Comparison of ENCODE assay signal across 33 mouse cellular contexts in the genomic region with DNA sequence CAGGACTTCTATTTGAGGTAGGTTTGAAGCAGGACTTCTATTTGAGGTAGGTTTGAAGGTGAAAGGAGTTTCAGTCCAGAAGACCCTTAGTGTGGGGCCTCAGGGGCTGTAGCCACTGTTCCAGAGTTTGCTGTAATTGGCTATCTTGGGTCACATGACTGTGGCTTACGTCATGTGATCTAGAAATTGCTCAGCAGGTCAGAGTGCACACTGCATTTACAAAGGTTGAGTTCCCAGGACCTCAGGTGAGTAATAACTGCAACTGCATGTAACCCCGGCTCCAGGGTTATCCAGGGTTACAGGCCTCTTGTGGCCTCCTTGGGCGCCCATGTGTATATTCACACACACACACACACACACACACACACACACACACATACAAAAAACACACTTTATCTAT. TPM values are rescaled to one million over a fixed set of nuclear protein-coding genes. Genes with fewer than 3 reads are reported as not detected.
DNase-seq lines count a peak whose midpoint lies in the region; ATAC-seq and TF ChIP-seq lines count a peak whose summit lies in the region.
"Had no signal": no experiment of that assay in that cellular context is flagged by ENCODE, and none has a peak within 500 bp of the region (broad histone marks: within the 10 kb centered on the region; RNA-seq: fewer than 3 reads in every experiment).

No protein-coding gene starts in this region.

- H3K4me3 ChIP-seq in kidney, embryonic 14.5 days (ENCODE audit: low read length), result no peak overlapping the region
- no peak overlapping the region for H3K4me3 ChIP-seq in liver, adult 2 months (ENCODE audit: insufficient read depth, low read depth, low read length)
- no peak overlapping the region for H3K4me3 ChIP-seq in liver, embryonic 12.5 days
- H3K4me3 ChIP-seq in intestine, embryonic 16.5 days (ENCODE audit: low read length), result no peak overlapping the region
- no peak overlapping the region for H3K4me3 ChIP-seq in gastrocnemius, adult 2 months
- H3K4me3 ChIP-seq: forebrain, embryonic 13.5 days; heart, embryonic 10.5 days; heart, embryonic 15.5 days; hindbrain, embryonic 12.5 days; limb, embryonic 10.5 days; limb, embryonic 15.5 days; midbrain, embryonic 12.5 days; neural tube, embryonic 13.5 days had no signal

- intact Hi-C loops in gastrocnemius, adult 2 months (cut with DNase I), result no loop called here

- H3K36me3 ChIP-seq in kidney, embryonic 14.5 days (ENCODE audit: control insufficient read depth, insufficient read depth, low read length), result no peaks in the 10 kb centered on the region; the same call in 1 of the 2 replicates
- peaks cover 54% of the 10 kb centered on the region for H3K36me3 ChIP-seq in liver, adult 2 months (ENCODE audit: control insufficient read depth, insufficient read depth, low read length)
- peaks cover 13% of the 10 kb centered on the region for H3K36me3 ChIP-seq in liver, embryonic 12.5 days
- H3K36me3 ChIP-seq in intestine, embryonic 16.5 days (ENCODE audit: control insufficient read depth, insufficient read depth, low read length), result 0 out of 2 replicates have a peak, but pooled peaks cover 4% of the 10 kb centered on the region
- H3K36me3 ChIP-seq: heart, embryonic 15.5 days; hindbrain, embryonic 12.5 days; limb, embryonic 15.5 days; neural tube, embryonic 13.5 days had no signal

- no peak overlapping the region for H3K27ac ChIP-seq in kidney, embryonic 14.5 days (ENCODE audit: low read depth, low read length)
- H3K27ac ChIP-seq in liver, adult 2 months (replicated peaks; ENCODE audit: insufficient read depth, low read depth, low read length), result 0 out of 2 replicates have a peak overlapping the region, but pooled peaks have one; percentile 4
- H3K27ac ChIP-seq in liver, embryonic 12.5 days, result no peak overlapping the region
- H3K27ac ChIP-seq in intestine, embryonic 16.5 days (ENCODE audit: low read length), result no peak overlapping the region
- no peak overlapping the region for H3K27ac ChIP-seq in gastrocnemius, adult 2 months
- H3K27ac ChIP-seq: forebrain, embryonic 13.5 days; heart, embryonic 10.5 days; heart, embryonic 15.5 days; hindbrain, embryonic 12.5 days; hindbrain, postnatal 0 days; limb, embryonic 10.5 days; limb, embryonic 15.5 days; midbrain, embryonic 12.5 days; neural tube, embryonic 13.5 days; stomach, postnatal 0 days had no signal

- no peak for ATAC-seq in kidney, embryonic 14.5 days (ENCODE audit: low FRiP score, low TSS enrichment)
- no peak for ATAC-seq in liver, embryonic 12.5 days
- ATAC-seq in intestine, embryonic 16.5 days, result peak; percentile 59
- ATAC-seq: forebrain, embryonic 13.5 days; hindbrain, postnatal 0 days had no signal

- no peaks in the 10 kb centered on the region for H3K79me2 ChIP-seq in liver, adult 2 months (ENCODE audit: control insufficient read depth, insufficient read depth, low read length)

- H3K4me1 ChIP-seq in kidney, embryonic 14.5 days (ENCODE audit: control insufficient read depth, insufficient read depth, low read length), result peaks cover 3% of the 10 kb centered on the region; the same call in 1 of the 2 replicates
- H3K4me1 ChIP-seq in liver, adult 2 months (ENCODE audit: control insufficient read depth, insufficient read depth, low read length), result no peaks in the 10 kb centered on the region
- H3K4me1 ChIP-seq in liver, embryonic 12.5 days, result no peaks in the 10 kb centered on the region
- no peaks in the 10 kb centered on the region for H3K4me1 ChIP-seq in intestine, embryonic 16.5 days (ENCODE audit: control insufficient read depth, insufficient read depth, low read length)
- H3K4me1 ChIP-seq: forebrain, embryonic 13.5 days; hindbrain, embryonic 12.5 days; limb, embryonic 15.5 days; midbrain, embryonic 12.5 days; neural tube, embryonic 13.5 days had no signal

- H3K9me3 ChIP-seq in kidney, embryonic 14.5 days (ENCODE audit: control insufficient read depth, low read length), result no peaks in the 10 kb centered on the region
- H3K9me3 ChIP-seq in liver, embryonic 12.5 days (replicated peaks), result no peaks in the 10 kb centered on the region
- H3K9me3 ChIP-seq in intestine, embryonic 16.5 days (ENCODE audit: control insufficient read depth, low read length), result no peaks in the 10 kb centered on the region
- H3K9me3 ChIP-seq: forebrain, embryonic 13.5 days; heart, embryonic 10.5 days; heart, embryonic 15.5 days; hindbrain, embryonic 12.5 days; limb, embryonic 10.5 days; limb, embryonic 15.5 days; midbrain, embryonic 12.5 days; neural tube, embryonic 13.5 days had no signal

- DNase-seq in kidney, adult 11 months, result peak; percentile 60
- peak; percentile 88 for DNase-seq in liver, adult 2 months (ENCODE audit: extremely low read depth, low read depth, low spot score)
- DNase-seq in kidney, postnatal 36 days, result peak; percentile 55 to 58
- DNase-seq in adrenal gland, adult 2 months, result no peak
- DNase-seq in gastrocnemius, adult 2 months, result no peak
- DNase-seq: adrenal gland, adult 8-10 months; cerebellum, adult 2 months; cerebellum, postnatal 14 days; gastrocnemius, postnatal 25 days; heart, adult 11 months; layer of hippocampus, adult 9-11 months; lung, postnatal 36 days; right cerebral cortex, postnatal 4 days; thymus, adult 18-20 months; thymus, postnatal 25 days had no signal

- no peak for TF ChIP-seq CTCF in liver, adult 2 months (IDR thresholded peaks at IDR 0.05; ENCODE audit: low read depth, low read length)
- no peak for TF ChIP-seq CTCF in gastrocnemius, adult 2 months (IDR thresholded peaks at IDR 0.05)

- no peak for TF ChIP-seq POLR2A in liver, adult 2 months (IDR thresholded peaks at IDR 0.05; ENCODE audit: extremely low read depth, insufficient read depth, low read length)

- no peaks in the 10 kb centered on the region for H3K27me3 ChIP-seq in kidney, embryonic 14.5 days (ENCODE audit: control insufficient read depth, insufficient read depth, low read length)
- H3K27me3 ChIP-seq in liver, adult 2 months (ENCODE audit: control insufficient read depth, insufficient read depth, low read length), result no peaks in the 10 kb centered on the region
- no peaks in the 10 kb centered on the region for H3K27me3 ChIP-seq in liver, embryonic 12.5 days (replicated peaks)
- H3K27me3 ChIP-seq in intestine, embryonic 16.5 days (replicated peaks; ENCODE audit: control insufficient read depth, insufficient read depth, low read length), result no peaks in the 10 kb centered on the region
- H3K27me3 ChIP-seq: forebrain, embryonic 13.5 days; heart, embryonic 15.5 days; hindbrain, embryonic 12.5 days; limb, embryonic 15.5 days; midbrain, embryonic 12.5 days; neural tube, embryonic 13.5 days had no signal

- no peak overlapping the region for H3K4me2 ChIP-seq in kidney, embryonic 14.5 days (replicated peaks; ENCODE audit: low read depth, low read length)
- no peak overlapping the region for H3K4me2 ChIP-seq in liver, embryonic 12.5 days
- no peak overlapping the region for H3K4me2 ChIP-seq in intestine, embryonic 16.5 days (ENCODE audit: low read depth, low read length)
- H3K4me2 ChIP-seq: forebrain, embryonic 13.5 days; heart, embryonic 15.5 days; hindbrain, embryonic 12.5 days; limb, embryonic 15.5 days; midbrain, embryonic 12.5 days; neural tube, embryonic 13.5 days had no signal

- WGBS in kidney, embryonic 14.5 days, result 91% methylated on average over 3 of the region's 3 CpGs
- WGBS in liver, adult 2 months, result 29% methylated on average over 3 of the region's 3 CpGs
- WGBS in liver, embryonic 12.5 days (ENCODE audit: insufficient replicate concordance), result 70% methylated on average over 3 of the region's 3 CpGs
- WGBS in intestine, embryonic 16.5 days, result 83% methylated on average over 3 of the region's 3 CpGs

- H3K9ac ChIP-seq in kidney, embryonic 14.5 days (ENCODE audit: low read depth, low read length), result no peak overlapping the region
- no peak overlapping the region for H3K9ac ChIP-seq in liver, adult 2 months (ENCODE audit: low read depth, low read length)
- no peak overlapping the region for H3K9ac ChIP-seq in liver, embryonic 12.5 days
- no peak overlapping the region for H3K9ac ChIP-seq in intestine, embryonic 16.5 days (ENCODE audit: low read depth, low read length)
- H3K9ac ChIP-seq: forebrain, embryonic 13.5 days; heart, embryonic 15.5 days; limb, embryonic 15.5 days; midbrain, embryonic 12.5 days; neural tube, embryonic 13.5 days had no signal

RNA-seq across cellular contexts. Expression of gene Slc22a14, which starts 3.0 kb away (rescaled TPM):
- not detected in 2 replicates for polyA plus RNA-seq in kidney, embryonic 14.5 days (2014; fragmentation: Nextera tagmentation; extraction: Ambion mirVana)
- total RNA-seq in liver, adult 2 months (2014; rRNA removed), result not detected in 2 replicates
- polyA plus RNA-seq in liver, adult 2 months (2012; rRNA removed), result not detected in 2 replicates
- not detected in 2 replicates for polyA plus RNA-seq in liver, embryonic 12.5 days (2016; fragmentation: Nextera tagmentation; extraction: Ambion mirVana)
- 0.10 and 0.16 TPM in 2 replicates for polyA plus RNA-seq in intestine, embryonic 16.5 days (2015; fragmentation: Nextera tagmentation; extraction: Ambion mirVana)
- total RNA-seq in adrenal gland, adult 2 months (2021), result under 1 TPM in 1 of 2 experiments, not detected in 1; 0.12 TPM
- not detected in 2 replicates for polyA plus RNA-seq in adrenal gland, adult 2 months (2012; rRNA removed)
- not detected for total RNA-seq in gastrocnemius, adult 2 months (2021)
- total RNA-seq: adrenal gland, adult 8-10 months; adrenal gland, postnatal 4 days; gastrocnemius, postnatal 25 days; hindbrain, postnatal 0 days; left cerebral cortex, postnatal 10 days; megakaryocyte, adult 5-6 weeks had no signal
- polyA plus RNA-seq: cerebellum, adult 2 months; embryonic facial prominence, embryonic 11.5 days; forebrain, embryonic 13.5 days; heart, embryonic 10.5 days; hindbrain, embryonic 12.5 days; hindbrain, postnatal 0 days; limb, embryonic 10.5 days; limb, embryonic 15.5 days; liver, embryonic 16.5 days; midbrain, embryonic 12.5 days; neural tube, embryonic 13.5 days; stomach, postnatal 0 days had no signal

RNA-seq across cellular contexts. Expression of gene Xylb, which starts 11.2 kb away (rescaled TPM):
- 7.2 and 17.9 TPM in 2 replicates for polyA plus RNA-seq in kidney, embryonic 14.5 days (2014; fragmentation: Nextera tagmentation; extraction: Ambion mirVana)
- total RNA-seq in liver, adult 2 months (2014; rRNA removed), result 204 and 276 TPM in 2 replicates
- 154 and 166 TPM in 2 replicates for polyA plus RNA-seq in liver, adult 2 months (2012; rRNA removed)
- polyA plus RNA-seq in liver, embryonic 12.5 days (2016; fragmentation: Nextera tagmentation; extraction: Ambion mirVana), result 4.6 and 5.0 TPM in 2 replicates
- 17.4 and 18.5 TPM in 2 replicates for polyA plus RNA-seq in intestine, embryonic 16.5 days (2015; fragmentation: Nextera tagmentation; extraction: Ambion mirVana)
- 1 to 10 TPM; 1.5 to 1.8 TPM for total RNA-seq in adrenal gland, adult 2 months (2021)
- polyA plus RNA-seq in adrenal gland, adult 2 months (2012; rRNA removed), result 1.1 and 1.2 TPM in 2 replicates
- under 1 TPM; 0.13 to 0.14 TPM for total RNA-seq in gastrocnemius, adult 2 months (2021)

RNA-seq across cellular contexts. Expression of gene Myd88, which starts 27.2 kb away (rescaled TPM):
- polyA plus RNA-seq in kidney, embryonic 14.5 days (2014; fragmentation: Nextera tagmentation; extraction: Ambion mirVana), result 17.5 and 21.3 TPM in 2 replicates
- total RNA-seq in liver, adult 2 months (2014; rRNA removed), result 4.8 and 6.3 TPM in 2 replicates
- polyA plus RNA-seq in liver, adult 2 months (2012; rRNA removed), result 9.8 and 11.3 TPM in 2 replicates
- polyA plus RNA-seq in liver, embryonic 12.5 days (2016; fragmentation: Nextera tagmentation; extraction: Ambion mirVana), result 21.3 and 22.2 TPM in 2 replicates
- 35.0 and 36.3 TPM in 2 replicates for polyA plus RNA-seq in intestine, embryonic 16.5 days (2015; fragmentation: Nextera tagmentation; extraction: Ambion mirVana)
- total RNA-seq in adrenal gland, adult 2 months (2021), result 10 to 100 TPM; 26.9 to 34.5 TPM
- polyA plus RNA-seq in adrenal gland, adult 2 months (2012; rRNA removed), result 18.5 and 19.7 TPM in 2 replicates
- total RNA-seq in gastrocnemius, adult 2 months (2021), result 1 to 10 TPM; 4.3 to 5.0 TPM

RNA-seq across cellular contexts. Expression of gene Acaa1a, which starts 28.9 kb away (rescaled TPM):
- polyA plus RNA-seq in kidney, embryonic 14.5 days (2014; fragmentation: Nextera tagmentation; extraction: Ambion mirVana), result 74.5 and 87.7 TPM in 2 replicates
- total RNA-seq in liver, adult 2 months (2014; rRNA removed), result 155 and 170 TPM in 2 replicates
- 280 and 328 TPM in 2 replicates for polyA plus RNA-seq in liver, adult 2 months (2012; rRNA removed)
- polyA plus RNA-seq in liver, embryonic 12.5 days (2016; fragmentation: Nextera tagmentation; extraction: Ambion mirVana), result 38.0 and 43.1 TPM in 2 replicates
- polyA plus RNA-seq in intestine, embryonic 16.5 days (2015; fragmentation: Nextera tagmentation; extraction: Ambion mirVana), result 114 and 116 TPM in 2 replicates
- total RNA-seq in adrenal gland, adult 2 months (2021), result 100 to 1,000 TPM in 1 of 2 experiments, 10 to 100 TPM in 1; 79.6 to 121 TPM
- 607 and 681 TPM in 2 replicates for polyA plus RNA-seq in adrenal gland, adult 2 months (2012; rRNA removed)
- total RNA-seq in gastrocnemius, adult 2 months (2021), result 10 to 100 TPM; 31.1 to 42.3 TPM

RNA-seq across cellular contexts. Expression of gene Acvr2b, which starts 33.6 kb away (rescaled TPM):
- polyA plus RNA-seq in kidney, embryonic 14.5 days (2014; fragmentation: Nextera tagmentation; extraction: Ambion mirVana), result 57.4 and 67.0 TPM in 2 replicates
- 3.7 and 4.2 TPM in 2 replicates for total RNA-seq in liver, adult 2 months (2014; rRNA removed)
- 2.8 and 4.8 TPM in 2 replicates for polyA plus RNA-seq in liver, adult 2 months (2012; rRNA removed)
- polyA plus RNA-seq in liver, embryonic 12.5 days (2016; fragmentation: Nextera tagmentation; extraction: Ambion mirVana), result 7.0 TPM in 2 replicates
- polyA plus RNA-seq in intestine, embryonic 16.5 days (2015; fragmentation: Nextera tagmentation; extraction: Ambion mirVana), result 6.3 and 8.4 TPM in 2 replicates
- total RNA-seq in adrenal gland, adult 2 months (2021), result 1 to 10 TPM; 4.4 to 7.9 TPM
- 4.7 and 5.9 TPM in 2 replicates for polyA plus RNA-seq in adrenal gland, adult 2 months (2012; rRNA removed)
- 10 to 100 TPM; 14.5 to 20.6 TPM for total RNA-seq in gastrocnemius, adult 2 months (2021)

Comparison
In these comparisons a context has a peak if more than half of its experiments do, and no peak if none do; other contexts are left out.
1. DNase-seq: peak in kidney, adult 11 months (single experiment), liver, adult 2 months (single experiment) and kidney, postnatal 36 days (2 of 2); none in adrenal gland, adult 2 months (single experiment) and gastrocnemius, adult 2 months (single experiment).